Mouse (Mus musculus): ENCODE measurements around the gene Rab3ip. TPM values are rescaled to one million over a fixed set of nuclear protein-coding genes. Genes with fewer than 3 reads are reported as not detected.

Rab3ip gene
- polyA plus RNA-seq (2015; fragmentation: Nextera tagmentation; extraction: Ambion mirVana) = 21.3 and 22.1 TPM in 2 replicates

GRCm38 (mm10) chr10:116950009-116950769 lies at the start of gene Rab3ip:
TSS of gene Rab3ip (minus strand) at chr10:116950769.
- H3K27ac ChIP-seq (ENCODE audit: low read length) = peak within 1 kb of the TSS; percentile 82
- H3K27me3 ChIP-seq (ENCODE audit: control insufficient read depth, insufficient read depth, low read length) = no peaks in the 10 kb centered on the region
- H3K9me3 ChIP-seq (replicated peaks; ENCODE audit: control insufficient read depth, low read length) = no peaks in the 10 kb centered on the region
- peak within 1 kb of the TSS; percentile 76 for H3K4me3 ChIP-seq (replicated peaks; ENCODE audit: low read length)
- peak within 1 kb of the TSS; percentile 85 for H3K9ac ChIP-seq (ENCODE audit: low read length)
- H3K4me2 ChIP-seq (ENCODE audit: low read depth, low read length) = peak within 1 kb of the TSS; percentile 82
- peak; percentile 92 for ATAC-seq (ENCODE audit: insufficient read depth, low FRiP score)
- peaks cover 12% of the 10 kb centered on the region; the same call in 1 of the 2 replicates for H3K4me1 ChIP-seq (ENCODE audit: control insufficient read depth, insufficient read depth, low read length)
- WGBS = under 1% methylated on average over 56 of the region's 103 CpGs
- no peaks in the 10 kb centered on the region for H3K36me3 ChIP-seq (ENCODE audit: control insufficient read depth, insufficient read depth, low read length)

GRCm38 (mm10) chr10:116998716-116999455 lies 48.3 kb upstream of the Rab3ip start:
- WGBS = 72% methylated on average over 17 of the region's 17 CpGs

DNA sequence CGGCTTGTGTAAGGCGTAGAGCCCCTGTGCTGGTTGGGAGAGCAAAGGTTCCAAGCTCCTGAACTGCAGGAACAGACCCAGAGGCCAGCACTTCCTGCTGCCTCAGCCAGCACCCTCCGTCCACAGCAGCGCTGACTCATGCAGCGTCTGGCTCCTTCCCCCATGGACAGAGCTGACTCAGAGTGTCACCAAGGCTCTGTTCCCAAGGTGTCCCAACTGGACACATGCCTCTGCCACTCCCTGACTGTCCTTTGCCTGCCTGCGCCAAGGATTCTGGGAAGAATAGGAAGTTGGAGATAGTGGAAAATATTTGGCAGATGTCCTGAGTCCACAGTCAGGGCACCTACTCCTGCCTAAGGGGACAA lies 45.6 kb upstream of the Rab3ip start:
- Histone ChIP-seq H3K36me3 (ENCODE audit: control insufficient read depth, insufficient read depth, low read length) (no peaks in the 10 kb centered on the region), H3K9ac (ENCODE audit: low read length) (0 out of 2 replicates have a peak overlapping the region, but pooled peaks have one; percentile 21), H3K27me3 (ENCODE audit: control insufficient read depth, insufficient read depth, low read length) (no peaks in the 10 kb centered on the region), H3K9me3 (replicated peaks; ENCODE audit: control insufficient read depth, low read length) (no peaks in the 10 kb centered on the region), H3K4me2 (ENCODE audit: low read depth, low read length) (no peak overlapping the region), H3K4me1 (ENCODE audit: control insufficient read depth, insufficient read depth, low read length) (peaks cover 3% of the 10 kb centered on the region; the same call in 1 of the 2 replicates), H3K4me3 (replicated peaks; ENCODE audit: low read length) (no peak overlapping the region), H3K27ac (ENCODE audit: low read length) (no peak overlapping the region)
- peak; percentile 90 for ATAC-seq (ENCODE audit: insufficient read depth, low FRiP score)
- WGBS = 49% methylated on average over 6 of the region's 6 CpGs

More at GRCm38 (mm10) chr10:116998716-116999455, 48.3 kb upstream of the Rab3ip start:
- Histone ChIP-seq H3K4me3 (replicated peaks; ENCODE audit: low read length) (no peak overlapping the region), H3K9ac (ENCODE audit: low read length) (no peak overlapping the region), H3K4me1 (ENCODE audit: control insufficient read depth, insufficient read depth, low read length) (peaks cover 3% of the 10 kb centered on the region; the same call in 1 of the 2 replicates), H3K4me2 (ENCODE audit: low read depth, low read length) (no peak overlapping the region), H3K36me3 (ENCODE audit: control insufficient read depth, insufficient read depth, low read length) (no peaks in the 10 kb centered on the region), H3K9me3 (replicated peaks; ENCODE audit: control insufficient read depth, low read length) (no peaks in the 10 kb centered on the region), H3K27me3 (ENCODE audit: control insufficient read depth, insufficient read depth, low read length) (no peaks in the 10 kb centered on the region), H3K27ac (ENCODE audit: low read length) (no peak overlapping the region)
- no peak for ATAC-seq (ENCODE audit: insufficient read depth, low FRiP score)

DNA sequence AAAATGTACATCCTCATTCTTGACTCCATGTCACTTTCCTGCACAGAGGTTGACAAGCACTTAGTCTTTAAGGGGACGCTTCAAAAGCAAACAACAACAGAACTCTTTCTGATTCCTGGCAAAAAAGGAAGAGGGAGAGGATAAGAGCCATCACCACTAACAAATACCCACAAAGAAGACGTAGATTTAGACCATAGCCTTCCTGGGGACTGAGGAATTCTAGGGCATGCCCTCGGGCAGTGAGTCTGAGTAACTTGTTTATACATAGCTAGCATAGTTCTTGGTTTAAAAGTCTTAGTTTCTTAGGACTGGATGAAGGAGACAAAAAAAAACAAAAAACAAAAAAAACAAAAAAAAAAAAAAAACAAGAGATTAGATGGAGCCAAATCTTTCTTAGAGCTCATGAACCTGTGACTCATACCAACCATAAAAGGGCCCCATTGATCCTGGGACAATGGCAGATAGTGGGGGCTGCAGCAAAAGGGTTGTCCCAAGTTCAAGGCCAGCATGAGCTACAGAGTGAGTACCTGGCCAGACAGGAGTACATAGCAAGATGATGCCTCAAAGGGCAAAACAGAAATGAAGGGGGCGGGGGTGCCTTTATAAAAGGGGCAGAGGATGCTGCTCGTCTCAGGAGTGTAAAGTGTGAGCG lies 45.1 kb upstream of the Rab3ip start:
- H3K9me3 ChIP-seq (replicated peaks; ENCODE audit: control insufficient read depth, low read length) = no peaks in the 10 kb centered on the region
- H3K27me3 ChIP-seq (ENCODE audit: control insufficient read depth, insufficient read depth, low read length) = no peaks in the 10 kb centered on the region
- no peak overlapping the region for H3K9ac ChIP-seq (ENCODE audit: low read length)
- H3K4me3 ChIP-seq (replicated peaks; ENCODE audit: low read length) = no peak overlapping the region
- WGBS = 58% methylated on average over 6 of the region's 6 CpGs
- no peaks in the 10 kb centered on the region for H3K36me3 ChIP-seq (ENCODE audit: control insufficient read depth, insufficient read depth, low read length)
- H3K4me2 ChIP-seq (ENCODE audit: low read depth, low read length) = no peak overlapping the region
- ATAC-seq (ENCODE audit: insufficient read depth, low FRiP score) = no peak
- H3K27ac ChIP-seq (ENCODE audit: low read length) = no peak overlapping the region
- H3K4me1 ChIP-seq (ENCODE audit: control insufficient read depth, insufficient read depth, low read length) = peaks cover 3% of the 10 kb centered on the region; the same call in 1 of the 2 replicates

GRCm38 (mm10) chr10:116995162-116995561 lies 44.6 kb upstream of the Rab3ip start:
- H3K9ac ChIP-seq (ENCODE audit: low read length) = no peak overlapping the region

GRCm38 (mm10) chr10:116993971-116994370 lies 43.4 kb upstream of the Rab3ip start:
- Histone ChIP-seq H3K4me2 (ENCODE audit: low read depth, low read length) (no peak overlapping the region), H3K27me3 (ENCODE audit: control insufficient read depth, insufficient read depth, low read length) (no peaks in the 10 kb centered on the region), H3K4me1 (ENCODE audit: control insufficient read depth, insufficient read depth, low read length) (peaks cover 3% of the 10 kb centered on the region; the same call in 1 of the 2 replicates), H3K4me3 (replicated peaks; ENCODE audit: low read length) (no peak overlapping the region), H3K9me3 (replicated peaks; ENCODE audit: control insufficient read depth, low read length) (no peaks in the 10 kb centered on the region), H3K27ac (ENCODE audit: low read length) (no peak overlapping the region), H3K9ac (ENCODE audit: low read length) (no peak overlapping the region), H3K36me3 (ENCODE audit: control insufficient read depth, insufficient read depth, low read length) (no peaks in the 10 kb centered on the region)
- ATAC-seq (ENCODE audit: insufficient read depth, low FRiP score) = no peak
- 63% methylated on average over 8 of the region's 8 CpGs for WGBS

More at GRCm38 (mm10) chr10:116995162-116995561, 44.6 kb upstream of the Rab3ip start:
- Histone ChIP-seq H3K4me2 (ENCODE audit: low read depth, low read length) (no peak overlapping the region), H3K4me1 (ENCODE audit: control insufficient read depth, insufficient read depth, low read length) (peaks cover 3% of the 10 kb centered on the region; the same call in 1 of the 2 replicates), H3K27ac (ENCODE audit: low read length) (no peak overlapping the region), H3K9me3 (replicated peaks; ENCODE audit: control insufficient read depth, low read length) (no peaks in the 10 kb centered on the region), H3K4me3 (replicated peaks; ENCODE audit: low read length) (no peak overlapping the region), H3K36me3 (ENCODE audit: control insufficient read depth, insufficient read depth, low read length) (no peaks in the 10 kb centered on the region), H3K27me3 (ENCODE audit: control insufficient read depth, insufficient read depth, low read length) (no peaks in the 10 kb centered on the region)
- 76% methylated on average over 5 of the region's 5 CpGs for WGBS
- no peak for ATAC-seq (ENCODE audit: insufficient read depth, low FRiP score)

- Histone ChIP-seq H3K27me3 (ENCODE audit: control insufficient read depth, insufficient read depth, low read length) (no peaks in the 10 kb centered on the region), H3K4me2 (ENCODE audit: low read depth, low read length) (peak within 1 kb of the TSS; percentile 33; the same call in 1 of the 2 replicates), H3K9me3 (replicated peaks; ENCODE audit: control insufficient read depth, low read length) (no peaks in the 10 kb centered on the region), H3K4me1 (ENCODE audit: control insufficient read depth, insufficient read depth, low read length) (peaks cover 8% of the 10 kb centered on the region), H3K9ac (ENCODE audit: low read length) (no peak within 1 kb of the TSS), H3K27ac (ENCODE audit: low read length) (no peak within 1 kb of the TSS), H3K36me3 (ENCODE audit: control insufficient read depth, insufficient read depth, low read length) (no peaks in the 10 kb centered on the region), H3K4me3 (replicated peaks; ENCODE audit: low read length) (no peak within 1 kb of the TSS)
- ATAC-seq (ENCODE audit: insufficient read depth, low FRiP score) = no peak
- WGBS = 33% methylated on average over 21 of the region's 21 CpGs
Measured at GRCm38 (mm10) chr10:116986264-116987082, 35.9 kb upstream of the Rab3ip start, which contains the start of gene Best3. TSS of gene Best3 (plus strand) at chr10:116986314.

DNA sequence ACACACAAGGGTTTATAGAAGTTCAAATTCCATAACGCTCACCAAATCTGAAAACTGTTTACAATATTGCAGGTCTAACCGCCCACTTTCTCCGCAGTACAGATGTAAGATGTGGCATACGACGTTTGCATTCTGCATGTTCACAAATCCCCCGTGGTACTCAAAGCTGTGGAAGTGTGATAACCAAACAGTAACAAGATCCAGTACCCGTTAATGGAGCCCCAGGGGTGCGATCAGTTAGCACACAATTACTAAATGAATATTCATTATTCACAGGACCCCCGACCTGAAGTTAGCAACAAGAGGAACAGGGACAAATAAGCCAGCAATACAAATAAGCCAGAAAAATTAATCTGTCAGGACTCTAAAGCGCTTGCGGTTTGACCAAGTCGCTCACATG lies 34.3 kb upstream of the Rab3ip start:
- Histone ChIP-seq H3K4me3 (replicated peaks; ENCODE audit: low read length) (no peak overlapping the region), H3K9me3 (replicated peaks; ENCODE audit: control insufficient read depth, low read length) (no peaks in the 10 kb centered on the region), H3K36me3 (ENCODE audit: control insufficient read depth, insufficient read depth, low read length) (no peaks in the 10 kb centered on the region), H3K9ac (ENCODE audit: low read length) (no peak overlapping the region), H3K27ac (ENCODE audit: low read length) (no peak overlapping the region), H3K4me2 (ENCODE audit: low read depth, low read length) (no peak overlapping the region), H3K4me1 (ENCODE audit: control insufficient read depth, insufficient read depth, low read length) (peaks cover 8% of the 10 kb centered on the region), H3K27me3 (ENCODE audit: control insufficient read depth, insufficient read depth, low read length) (no peaks in the 10 kb centered on the region)
- 58% methylated on average over 12 of the region's 12 CpGs for WGBS
- ATAC-seq (ENCODE audit: insufficient read depth, low FRiP score) = no peak
